Mouse (Mus musculus): ENCODE measurements around the gene Rbbp7.
A peak's percentile ranks its signal among the peaks of the same experiment; 100 is the strongest.

Gene Rbbp7

GRCm38 (mm10) chrX:162828016-162828415 is 67.8 kb downstream of the Rbbp7 start:
- peak in 1 of 2 experiments; percentile 3 for DNase-seq (ENCODE audit: low spot score in 2 of 2)
